Comparison of ENCODE assay signal across 9 mouse cellular contexts in genomic region chr8:94387785-94388184, GRCm38 (mm10). TPM values are rescaled to one million over a fixed set of nuclear protein-coding genes. Genes with fewer than 3 reads are reported as not detected.
A peak's percentile ranks its signal among the peaks of the same experiment; 100 is the strongest.
DNase-seq lines count a peak whose midpoint lies in the region; ATAC-seq and TF ChIP-seq lines count a peak whose summit lies in the region.
"Had no signal": no experiment of that assay in that cellular context is flagged by ENCODE, and none has a peak within 500 bp of the region (broad histone marks: within the 10 kb centered on the region; RNA-seq: fewer than 3 reads in every experiment).

No protein-coding gene starts in this region.

- H3K27me3 ChIP-seq in heart, adult 2 months (ENCODE audit: control insufficient read depth, insufficient read depth, low read length), result no peaks in the 10 kb centered on the region
- peaks cover 3% of the 10 kb centered on the region; the same call in 1 of the 2 replicates for H3K27me3 ChIP-seq in forebrain, embryonic 10.5 days (ENCODE audit: poor library complexity, severe bottlenecking)
- no peaks in the 10 kb centered on the region for H3K27me3 ChIP-seq in liver, embryonic 12.5 days (replicated peaks)

- H3K36me3 ChIP-seq in heart, adult 2 months (ENCODE audit: control insufficient read depth, insufficient read depth, low read length), result peaks cover 36% of the 10 kb centered on the region
- peaks cover 37% of the 10 kb centered on the region for H3K36me3 ChIP-seq in forebrain, embryonic 10.5 days (replicated peaks)
- H3K36me3 ChIP-seq in liver, embryonic 12.5 days, result peaks cover 41% of the 10 kb centered on the region

- WGBS in heart, adult 2 months, result 8% methylated on average over 6 of the region's 6 CpGs
- 44% methylated on average over 6 of the region's 6 CpGs for WGBS in forebrain, embryonic 10.5 days
- 38% methylated on average over 6 of the region's 6 CpGs for WGBS in liver, embryonic 12.5 days (ENCODE audit: insufficient replicate concordance)

- H3K9me3 ChIP-seq in forebrain, embryonic 10.5 days, result no peaks in the 10 kb centered on the region
- H3K9me3 ChIP-seq in liver, embryonic 12.5 days (replicated peaks), result no peaks in the 10 kb centered on the region

- peaks cover 6% of the 10 kb centered on the region; the same call in 1 of the 2 replicates for H3K79me2 ChIP-seq in heart, adult 2 months (replicated peaks; ENCODE audit: control insufficient read depth, insufficient read depth, low read length)

- TF ChIP-seq POLR2A in heart, adult 2 months (IDR thresholded peaks at IDR 0.05; ENCODE audit: insufficient read depth, low read depth, low read length), result no peak

- H3K4me2 ChIP-seq in liver, embryonic 12.5 days, result peak overlapping the region; percentile 88

- peaks cover 5% of the 10 kb centered on the region for H3K4me1 ChIP-seq in heart, adult 2 months (ENCODE audit: control insufficient read depth, insufficient read depth, low read length)
- H3K4me1 ChIP-seq in forebrain, embryonic 10.5 days, result peaks cover 26% of the 10 kb centered on the region
- peaks cover 44% of the 10 kb centered on the region for H3K4me1 ChIP-seq in liver, embryonic 12.5 days

- H3K4me3 ChIP-seq in heart, adult 2 months, result peak overlapping the region; percentile 67
- peak overlapping the region; percentile 91 for H3K4me3 ChIP-seq in forebrain, embryonic 10.5 days
- H3K4me3 ChIP-seq in liver, embryonic 12.5 days, result peak overlapping the region; percentile 90

- DNase-seq in heart, adult 2 months, result no peak
- DNase-seq in heart, postnatal 10 days, result no peak
- peak; percentile 43 for DNase-seq in 3T3-L1 (ENCODE audit: low read depth, low spot score)
- no peak for DNase-seq in forebrain, embryonic 10.5 days (ENCODE audit: extremely low spot score, low spot score)
- DNase-seq in right cerebral cortex, adult 18-20 months, result no peak
- DNase-seq in right cerebral cortex, postnatal 4 days, result no peak
- no peak for DNase-seq in embryo, embryonic 10 days (ENCODE audit: low spot score)

- intact Hi-C loops in heart, adult 2 months (cut with DNase I), result loop anchor here (1.0 kb wide), 1 partner anchor 24 kb away; no protein-coding TSS in a partner anchor
- intact Hi-C loops in heart, postnatal 10 days (cut with DNase I), result loop anchor here (1.0 to 5.0 kb wide), 4 partner anchors 24 to 450 kb away; partner anchors contain the start of genes Ciapin1 and Coq9

- peak overlapping the region; percentile 100 for H3K27ac ChIP-seq in heart, adult 2 months
- H3K27ac ChIP-seq in forebrain, embryonic 10.5 days, result peak overlapping the region; percentile 94
- peak overlapping the region; percentile 95 for H3K27ac ChIP-seq in liver, embryonic 12.5 days

- ATAC-seq in liver, embryonic 12.5 days, result no peak

- no peak for TF ChIP-seq CTCF in heart, adult 2 months (IDR thresholded peaks at IDR 0.05)

- peak overlapping the region; percentile 81 for H3K9ac ChIP-seq in heart, adult 2 months (ENCODE audit: low read depth, low read length)
- peak overlapping the region; percentile 98 for H3K9ac ChIP-seq in liver, embryonic 12.5 days

- no peak for TF ChIP-seq EP300 in heart, adult 2 months (IDR thresholded peaks at IDR 0.05; ENCODE audit: insufficient read depth, low read depth, low read length)

RNA-seq across cellular contexts. Expression of gene Herpud1, which starts 1.5 kb away (rescaled TPM):
- 100 to 1,000 TPM; 216 to 349 TPM for total RNA-seq in heart, adult 2 months (2021)
- 272 and 285 TPM in 2 replicates for polyA plus RNA-seq in heart, adult 2 months (2012; rRNA removed)
- 100 to 1,000 TPM in 1 of 2 experiments, 10 to 100 TPM in 1; 80.4 to 138 TPM for total RNA-seq in heart, postnatal 10 days (2021)
- polyA plus RNA-seq in forebrain, embryonic 10.5 days (2016; fragmentation: Nextera tagmentation; extraction: Ambion mirVana), result 44.9 and 53.0 TPM in 2 replicates
- polyA plus RNA-seq in liver, embryonic 12.5 days (2016; fragmentation: Nextera tagmentation; extraction: Ambion mirVana), result 76.5 and 84.4 TPM in 2 replicates

RNA-seq across cellular contexts. Expression of gene Nlrc5, which starts 46.4 kb away (rescaled TPM):
- total RNA-seq in heart, adult 2 months (2021), result 1 to 10 TPM; 2.3 to 3.7 TPM
- polyA plus RNA-seq in heart, adult 2 months (2012; rRNA removed), result 3.7 and 4.9 TPM in 2 replicates
- total RNA-seq in heart, postnatal 10 days (2021), result 1 to 10 TPM in 1 of 2 experiments, under 1 TPM in 1; 0.84 to 1.0 TPM
- 0.12 and 0.25 TPM in 2 replicates for polyA plus RNA-seq in forebrain, embryonic 10.5 days (2016; fragmentation: Nextera tagmentation; extraction: Ambion mirVana)
- 0.08 and 0.12 TPM in 2 replicates for polyA plus RNA-seq in liver, embryonic 12.5 days (2016; fragmentation: Nextera tagmentation; extraction: Ambion mirVana)

RNA-seq across cellular contexts. Expression of gene Slc12a3, which starts 58.8 kb away (rescaled TPM):
- total RNA-seq in heart, adult 2 months (2021), result under 1 TPM; 0.16 to 0.39 TPM
- polyA plus RNA-seq in heart, adult 2 months (2012; rRNA removed), result 0.20 and 0.39 TPM in 2 replicates
- under 1 TPM in 1 of 2 experiments, not detected in 1; 0.38 TPM for total RNA-seq in heart, postnatal 10 days (2021)
- not detected in 2 replicates for polyA plus RNA-seq in forebrain, embryonic 10.5 days (2016; fragmentation: Nextera tagmentation; extraction: Ambion mirVana)
- polyA plus RNA-seq in liver, embryonic 12.5 days (2016; fragmentation: Nextera tagmentation; extraction: Ambion mirVana), result not detected in 2 replicates
- total RNA-seq: hematopoietic stem cell, adult 5-6 weeks had no signal
